Mouse (Mus musculus) limb, embryonic 15.5 days (tissue): ENCODE results near the gene Junb. TPM values are rescaled to one million over a fixed set of nuclear protein-coding genes. Genes with fewer than 3 reads are reported as not detected.
A peak's percentile ranks its signal among the peaks of the same experiment; 100 is the strongest.

ENCODE experiments used
- ATAC-seq: fragments of 200-750 bp; cut with Nextera tagmentation; 2 replicates; pipeline ENCODE4 v1.8.0; 2017; ENCODE audit warnings: low read depth, moderate TSS enrichment; ENCODE audit not compliant: insufficient number of reproducible peaks, low FRiP score, low TSS enrichment
- H3K27ac ChIP-seq: fragments of 300-500 bp; sonication (generic); 2 replicates; pipeline ENCODE4 v1.5.1; 2015; ENCODE audit warnings: moderate library complexity, mild to moderate bottlenecking, inconsistent platforms
- H3K27me3 ChIP-seq: fragments of 300-500 bp; sonication (generic); 2 replicates; pipeline ENCODE4 v1.6.1; 2015; ENCODE audit warnings: inconsistent platforms
- H3K36me3 ChIP-seq: fragments of 300-500 bp; sonication (generic); 2 replicates; pipeline ENCODE4 v1.6.1; 2015; ENCODE audit warnings: inconsistent platforms
- H3K4me1 ChIP-seq: fragments of 300-500 bp; sonication (generic); 2 replicates; pipeline ENCODE4 v1.6.1; 2015; ENCODE audit warnings: inconsistent platforms
- H3K4me2 ChIP-seq: fragments of 300-500 bp; sonication (generic); 2 replicates; pipeline ENCODE4 v1.6.1; 2015; ENCODE audit warnings: mild to moderate bottlenecking, inconsistent platforms
- H3K4me3 ChIP-seq: fragments of 300-500 bp; sonication (generic); 2 replicates; pipeline ENCODE4 v1.5.1; 2015; ENCODE audit warnings: mild to moderate bottlenecking, inconsistent platforms
- H3K9ac ChIP-seq: fragments of 300-500 bp; sonication (generic); 2 replicates; pipeline ENCODE4 v1.6.1; 2015; ENCODE audit warnings: inconsistent platforms
- H3K9me3 ChIP-seq: fragments of 300-500 bp; sonication (generic); 2 replicates; pipeline ENCODE4 v1.6.1; 2016; ENCODE audit warnings: inconsistent platforms
- WGBS: fragments of 180-500 bp; shearing (Covaris S2); methylation state at CpG from one replicate; pipeline ENCODE4 v1.1.7; 2015; 5-methylcytosine and 5-hydroxymethylcytosine counted together
- polyA plus RNA-seq: library from polyadenylated mRNA; unstranded; fragments of >200 nt; fragmentation: Nextera tagmentation; extraction: Ambion mirVana; gene quantifications from 2 replicates; pipeline ENCODE4 v1.2.1, GENCODE M21; 2015

The Junb gene
- 30.4 and 42.5 TPM in 2 replicates for polyA plus RNA-seq

DNA sequence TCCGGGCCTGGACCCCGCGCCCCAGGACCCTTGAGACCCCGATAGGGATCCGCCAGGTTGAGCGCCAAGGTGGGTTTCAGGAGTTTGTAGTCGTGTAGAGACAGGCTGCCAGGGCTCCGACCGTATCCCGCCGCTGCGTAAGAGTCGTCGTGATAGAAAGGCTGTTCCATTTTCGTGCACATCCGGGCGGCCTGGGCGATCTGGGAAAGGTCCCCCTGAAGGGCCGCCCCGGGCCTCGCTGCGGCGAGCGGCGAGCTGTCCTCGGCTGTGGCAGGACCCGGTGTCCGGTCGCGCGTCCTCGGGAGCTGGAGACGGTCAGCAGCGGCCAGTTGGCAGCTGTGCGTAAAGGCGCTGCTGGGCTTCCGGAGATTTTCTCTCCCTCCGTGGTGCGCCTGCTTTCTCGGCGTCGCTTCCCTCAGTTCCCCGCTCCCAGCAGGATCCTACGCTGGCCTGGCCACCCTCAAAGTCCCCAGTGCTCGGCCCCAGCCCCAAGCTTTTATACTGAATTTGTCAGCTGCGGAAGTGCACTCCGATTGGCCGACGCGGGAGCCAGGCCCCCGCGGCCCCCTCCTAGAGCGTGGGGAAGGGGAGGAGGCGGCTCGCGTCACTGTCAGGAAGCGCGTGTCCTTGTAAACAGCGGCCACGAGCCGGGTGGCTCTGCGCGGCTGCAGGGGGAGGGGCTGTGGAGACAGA lies at the start of gene Junb:
Gene Junb (minus strand): TSS at position 471 of the 693 bp plus-strand sequence.
- under 1% methylated on average over 63 of the region's 63 CpGs for WGBS
- ATAC-seq: peak; percentile 60

DNA sequence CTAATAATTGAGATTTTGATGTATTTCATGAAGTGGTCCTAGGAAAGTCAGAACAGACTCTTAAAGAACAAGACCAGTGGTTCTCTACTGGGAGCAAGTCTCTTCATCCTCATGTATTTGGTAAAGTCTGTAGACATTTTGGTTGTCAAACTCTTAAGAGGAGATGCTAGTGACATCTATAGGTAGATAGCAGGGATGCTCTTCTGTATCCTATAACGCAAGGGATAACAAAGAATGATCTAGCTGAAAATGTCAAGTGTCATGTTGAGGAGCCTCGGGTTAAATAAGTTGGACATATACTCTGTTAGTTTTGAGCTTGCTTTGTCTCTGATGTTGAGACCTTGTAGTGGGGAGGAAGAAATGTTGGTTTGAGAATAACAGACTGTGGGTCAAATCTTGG lies 49.4 kb upstream of the Junb start:
- 27% methylated on average over 2 of the region's 2 CpGs for WGBS
- H3K36me3 ChIP-seq: peaks cover 50% of the 10 kb centered on the region
- H3K27me3 ChIP-seq: no peaks in the 10 kb centered on the region
- H3K27ac ChIP-seq: peak overlapping the region; percentile 92; the same call in 1 of the 2 replicates
- H3K9me3 ChIP-seq: no peaks in the 10 kb centered on the region
- H3K4me3 ChIP-seq: peak overlapping the region; percentile 84
- peak overlapping the region; percentile 88 for H3K4me2 ChIP-seq
- peaks cover 38% of the 10 kb centered on the region for H3K4me1 ChIP-seq
- H3K9ac ChIP-seq: peak overlapping the region; percentile 97; the same call in 1 of the 2 replicates
- ATAC-seq: no peak

More for the DNA sequence above, at the start of gene Junb:
- Histone ChIP-seq H3K4me1 (peaks cover 65% of the 10 kb centered on the region), H3K9me3 (no peaks in the 10 kb centered on the region), H3K4me2 (peak within 1 kb of the TSS; percentile 96), H3K9ac (peak within 1 kb of the TSS; percentile 54), H3K27me3 (peaks cover 15% of the 10 kb centered on the region), H3K36me3 (peaks cover 17% of the 10 kb centered on the region), H3K4me3 (peak within 1 kb of the TSS; percentile 55), H3K27ac (peak within 1 kb of the TSS; percentile 80)

DNA sequence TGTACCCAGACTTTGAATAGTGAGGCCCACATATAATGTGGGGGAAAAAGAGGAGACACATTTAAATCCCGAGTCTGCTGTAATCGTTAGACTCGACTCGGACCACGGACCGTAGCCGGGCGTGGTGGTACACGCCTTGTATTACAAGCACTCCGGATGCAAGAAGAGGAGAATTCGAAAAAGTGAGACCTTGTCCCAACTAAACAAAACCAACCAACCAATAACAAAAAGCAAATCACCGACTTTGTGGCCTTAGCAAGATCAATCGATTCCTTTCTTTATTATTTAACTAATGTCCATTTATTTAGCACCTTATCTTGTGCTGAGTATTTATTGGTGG lies 49.0 kb upstream of the Junb start:
- Histone ChIP-seq H3K4me2 (peak overlapping the region; percentile 88), H3K4me1 (peaks cover 38% of the 10 kb centered on the region), H3K27ac (peak overlapping the region; percentile 92), H3K4me3 (peak overlapping the region; percentile 84), H3K36me3 (peaks cover 50% of the 10 kb centered on the region), H3K9me3 (no peaks in the 10 kb centered on the region), H3K9ac (peak overlapping the region; percentile 97), H3K27me3 (no peaks in the 10 kb centered on the region)
- 1% methylated on average over 13 of the region's 13 CpGs for WGBS
- ATAC-seq: no peak

DNA sequence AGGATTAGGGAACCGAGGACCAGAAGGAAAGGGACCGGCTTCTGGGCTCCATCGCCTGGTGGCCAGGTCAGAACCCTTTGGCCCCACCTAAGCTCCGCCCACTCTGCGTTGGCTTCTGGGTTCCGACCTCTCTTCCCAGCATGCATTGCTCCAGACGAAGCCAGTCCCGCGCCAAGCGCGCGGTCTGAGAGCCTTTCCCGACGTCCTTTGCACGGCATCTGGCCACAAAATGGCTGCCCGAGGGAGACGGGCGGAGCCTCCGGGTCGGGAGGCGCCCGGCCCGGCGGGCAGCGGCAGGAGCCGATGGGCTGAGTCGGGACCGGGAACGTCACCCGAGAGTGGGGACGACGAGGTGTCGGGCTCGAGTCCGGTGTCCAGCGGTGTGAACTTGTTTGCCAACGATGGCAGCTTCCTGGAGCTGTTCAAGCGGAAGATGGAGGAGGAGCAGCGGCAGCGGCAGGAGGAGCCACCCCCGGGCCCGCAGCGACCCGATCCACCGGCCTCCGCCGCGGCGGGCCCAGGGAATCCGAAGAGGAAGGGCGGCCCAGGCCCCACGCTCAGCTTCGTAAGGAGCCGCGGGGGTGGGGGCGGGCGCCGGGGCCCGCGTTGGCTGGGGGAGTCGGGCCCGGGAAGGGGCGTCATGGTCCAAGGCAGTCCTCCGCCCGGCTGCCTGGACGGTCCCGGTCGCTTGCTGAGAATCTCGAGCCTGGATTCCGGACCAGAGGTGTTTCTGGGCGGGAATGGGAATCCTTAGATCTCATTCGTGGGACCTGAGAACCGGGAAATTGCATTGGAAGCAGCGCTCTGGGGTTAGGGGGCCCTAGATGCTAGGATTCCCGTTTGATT lies 48.4 kb upstream of the Junb start, which contains the start of gene Trir:
Gene Trir (plus strand): TSS at position 154 of the 846 bp plus-strand sequence.
- Histone ChIP-seq H3K9ac (peak within 1 kb of the TSS; percentile 97), H3K27me3 (no peaks in the 10 kb centered on the region), H3K27ac (peak within 1 kb of the TSS; percentile 92), H3K4me3 (peak within 1 kb of the TSS; percentile 84), H3K4me1 (peaks cover 38% of the 10 kb centered on the region), H3K36me3 (peaks cover 50% of the 10 kb centered on the region), H3K4me2 (peak within 1 kb of the TSS; percentile 88), H3K9me3 (no peaks in the 10 kb centered on the region)
- ATAC-seq: peak; percentile 79
- under 1% methylated on average over 62 of the region's 75 CpGs for WGBS

DNA sequence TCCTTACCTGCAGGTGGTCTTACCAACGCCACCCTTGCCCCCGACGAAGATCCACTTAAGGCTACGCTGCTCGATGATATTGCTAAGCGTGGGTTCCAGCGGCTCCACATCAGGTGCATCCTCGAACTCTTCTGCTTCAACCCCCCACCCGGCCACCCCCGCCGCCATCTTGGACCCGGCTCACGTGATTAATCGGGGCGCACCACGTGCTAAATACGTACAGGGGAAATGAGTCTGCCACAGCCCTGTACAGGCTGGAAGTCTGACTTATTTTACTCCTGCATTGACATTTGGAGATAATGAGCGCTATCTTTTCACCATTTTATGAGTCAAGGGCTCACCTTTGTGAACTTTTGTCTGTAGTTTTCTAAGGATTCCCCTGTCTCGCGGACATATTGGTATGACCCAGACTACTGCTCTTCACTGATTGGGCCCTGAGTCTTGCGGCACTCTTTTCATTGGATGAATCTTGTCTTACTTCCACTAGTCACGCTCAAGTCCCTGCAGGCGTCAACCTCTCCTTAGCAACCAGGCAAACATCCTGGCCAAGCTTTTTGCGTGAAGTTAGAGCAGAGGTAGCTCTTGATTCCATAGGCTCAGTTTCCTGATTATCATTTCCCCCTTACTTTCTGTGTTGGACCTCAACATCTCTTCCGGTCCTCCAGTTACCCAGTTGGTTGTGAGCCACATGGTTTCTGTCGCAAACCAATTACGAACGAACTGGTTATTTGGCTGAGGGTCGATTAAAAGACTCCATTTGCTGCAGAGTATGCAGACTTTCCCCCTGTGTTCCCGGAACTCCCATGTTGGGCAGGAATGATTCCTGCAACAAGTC lies 46.8 kb upstream of the Junb start, which contains the start of gene Asna1:
Gene Asna1 (minus strand): TSS at position 184 of the 835 bp plus-strand sequence.
- Histone ChIP-seq H3K9me3 (no peaks in the 10 kb centered on the region), H3K4me1 (peaks cover 38% of the 10 kb centered on the region), H3K27me3 (no peaks in the 10 kb centered on the region), H3K27ac (peak within 1 kb of the TSS; percentile 92), H3K4me3 (peak within 1 kb of the TSS; percentile 84), H3K36me3 (peaks cover 51% of the 10 kb centered on the region), H3K9ac (peak within 1 kb of the TSS; percentile 71), H3K4me2 (peak within 1 kb of the TSS; percentile 88)
- WGBS: 4% methylated on average over 30 of the region's 30 CpGs
- ATAC-seq: peak; percentile 87

DNA sequence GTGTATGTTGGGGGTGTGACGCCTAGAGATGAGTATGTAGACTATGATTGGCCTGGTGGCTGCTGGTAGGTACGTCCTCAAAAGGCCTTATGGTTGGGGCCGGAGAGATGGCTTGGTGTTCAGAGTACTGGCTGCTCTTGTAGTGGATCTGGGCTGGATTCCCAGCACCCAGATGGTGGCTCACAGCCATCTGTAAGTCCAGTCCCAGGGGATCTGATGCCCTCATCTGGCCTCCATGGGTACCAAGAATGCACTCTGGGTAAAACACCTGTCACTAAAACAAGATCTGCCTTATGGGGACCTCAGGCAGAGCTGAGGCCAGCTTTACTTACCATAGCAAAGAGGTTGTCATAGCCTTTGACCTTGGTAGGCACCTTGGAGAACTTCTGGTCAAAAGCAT lies 45.3 kb upstream of the Junb start:
- Histone ChIP-seq H3K4me2 (peak overlapping the region; percentile 88), H3K9ac (no peak overlapping the region), H3K36me3 (peaks cover 51% of the 10 kb centered on the region), H3K4me3 (peak overlapping the region; percentile 84), H3K4me1 (peaks cover 32% of the 10 kb centered on the region), H3K27me3 (no peaks in the 10 kb centered on the region), H3K9me3 (no peaks in the 10 kb centered on the region), H3K27ac (no peak overlapping the region)
- 89% methylated on average over 3 of the region's 3 CpGs for WGBS
- ATAC-seq: no peak

DNA sequence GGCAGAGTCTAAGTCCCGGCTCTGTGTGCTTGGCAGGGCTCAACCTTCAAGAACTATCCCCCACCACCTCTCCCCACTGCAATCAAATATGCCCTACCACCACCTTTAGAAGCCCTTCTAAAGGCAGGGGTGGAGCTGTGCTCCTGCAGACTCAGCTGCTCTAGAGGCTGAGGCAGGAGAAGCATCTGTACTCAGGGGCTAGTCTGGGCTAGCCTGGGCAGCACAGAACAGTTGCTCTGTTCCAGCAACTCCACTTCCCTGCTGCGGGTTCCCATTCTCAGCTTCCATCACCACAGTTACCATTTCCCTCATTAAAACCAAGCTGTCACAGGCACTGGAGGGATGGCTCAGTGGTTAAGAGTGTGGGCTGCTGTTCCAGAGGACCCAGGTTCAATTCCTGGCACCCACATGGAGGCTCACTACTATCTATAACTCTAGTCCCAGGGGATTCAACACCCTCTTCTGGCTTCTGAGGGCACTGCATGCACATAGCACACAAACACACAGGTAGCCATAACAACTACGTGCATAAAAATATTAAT lies 43.1 kb upstream of the Junb start:
- Histone ChIP-seq H3K36me3 (peaks cover 64% of the 10 kb centered on the region), H3K4me3 (no peak overlapping the region), H3K27me3 (no peaks in the 10 kb centered on the region), H3K9me3 (no peaks in the 10 kb centered on the region), H3K9ac (no peak overlapping the region), H3K27ac (no peak overlapping the region), H3K4me1 (peaks cover 22% of the 10 kb centered on the region), H3K4me2 (no peak overlapping the region)
- ATAC-seq: no peak
- 93% methylated on average over 3 of the region's 3 CpGs for WGBS

DNA sequence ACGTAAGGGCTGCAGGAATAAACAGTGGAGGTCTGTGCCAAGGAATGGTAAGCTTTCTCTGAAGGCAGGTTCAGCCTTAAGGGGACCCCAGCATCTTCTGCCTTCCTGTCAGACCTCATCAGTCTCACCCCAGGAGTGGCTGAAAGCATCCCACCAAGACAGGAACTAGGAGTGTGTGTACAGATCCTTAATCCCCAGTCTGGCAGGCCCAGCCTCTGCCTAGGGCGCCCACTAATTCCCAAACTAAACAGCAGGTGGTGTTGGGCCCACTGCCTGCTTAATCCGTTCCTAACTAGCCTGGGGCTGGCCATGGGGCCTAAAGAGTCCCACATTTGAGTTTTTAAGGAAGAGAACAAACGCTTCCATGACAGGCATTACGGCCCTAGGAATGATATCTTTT lies 38.7 kb upstream of the Junb start:
- H3K4me2 ChIP-seq: no peak overlapping the region
- H3K9ac ChIP-seq: no peak overlapping the region
- H3K27me3 ChIP-seq: peaks cover 25% of the 10 kb centered on the region
- 38% methylated on average over 5 of the region's 5 CpGs for WGBS
- H3K9me3 ChIP-seq: no peaks in the 10 kb centered on the region
- no peak overlapping the region for H3K27ac ChIP-seq
- H3K4me1 ChIP-seq: peaks cover 5% of the 10 kb centered on the region
- no peak for ATAC-seq
- no peak overlapping the region for H3K4me3 ChIP-seq
- H3K36me3 ChIP-seq: peaks cover 45% of the 10 kb centered on the region

DNA sequence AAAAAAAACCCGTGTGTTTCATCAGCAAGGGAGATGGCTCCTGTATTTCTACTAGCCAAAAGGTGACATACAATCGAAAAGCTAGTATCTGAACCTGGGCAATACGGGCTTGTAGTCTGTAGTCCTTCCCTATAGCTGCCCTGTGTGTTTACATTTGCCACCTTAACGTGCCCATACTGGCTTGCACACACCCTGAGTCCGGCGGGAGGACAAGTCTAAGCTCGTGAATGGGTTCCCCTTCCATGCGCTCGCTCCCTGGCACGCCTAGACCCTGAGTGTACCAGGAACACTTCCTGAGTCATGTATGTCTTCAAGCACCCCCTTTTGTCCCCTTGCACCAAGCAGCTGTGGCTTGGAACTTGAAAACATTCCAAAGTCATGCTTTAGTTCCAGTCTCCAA lies 38.2 kb upstream of the Junb start:
- no peak for ATAC-seq
- H3K9ac ChIP-seq: no peak overlapping the region
- H3K4me2 ChIP-seq: no peak overlapping the region
- H3K4me3 ChIP-seq: no peak overlapping the region
- no peaks in the 10 kb centered on the region for H3K9me3 ChIP-seq
- H3K27me3 ChIP-seq: peaks cover 27% of the 10 kb centered on the region
- H3K4me1 ChIP-seq: peaks cover 5% of the 10 kb centered on the region
- H3K36me3 ChIP-seq: peaks cover 40% of the 10 kb centered on the region
- 67% methylated on average over 10 of the region's 10 CpGs for WGBS
- H3K27ac ChIP-seq: no peak overlapping the region

DNA sequence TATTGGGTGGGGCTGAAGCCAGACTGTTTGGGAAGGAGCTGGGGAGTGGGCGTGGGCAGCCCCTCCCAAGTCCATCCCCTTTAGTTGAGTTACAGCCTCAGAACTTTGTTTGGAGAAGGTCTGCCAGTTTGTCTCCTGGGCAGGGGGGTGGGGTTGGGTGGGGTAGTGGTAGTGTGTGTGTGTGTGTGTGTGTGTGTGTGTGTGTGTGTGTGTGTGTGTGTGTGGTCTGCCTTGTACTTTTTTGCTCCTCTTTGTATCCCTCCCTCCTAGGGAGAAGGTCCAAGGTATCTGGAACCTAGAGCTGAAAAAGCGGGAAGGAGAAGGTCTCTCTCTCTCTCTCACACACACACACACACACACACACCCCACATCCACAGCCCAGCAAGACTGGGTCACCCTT lies 35.9 kb upstream of the Junb start, which contains the start of gene Best2:
Gene Best2 (minus strand): TSS at position 101 of the 400 bp plus-strand sequence.
- Histone ChIP-seq H3K27me3 (peaks cover 43% of the 10 kb centered on the region), H3K27ac (no peak within 1 kb of the TSS)

DNA sequence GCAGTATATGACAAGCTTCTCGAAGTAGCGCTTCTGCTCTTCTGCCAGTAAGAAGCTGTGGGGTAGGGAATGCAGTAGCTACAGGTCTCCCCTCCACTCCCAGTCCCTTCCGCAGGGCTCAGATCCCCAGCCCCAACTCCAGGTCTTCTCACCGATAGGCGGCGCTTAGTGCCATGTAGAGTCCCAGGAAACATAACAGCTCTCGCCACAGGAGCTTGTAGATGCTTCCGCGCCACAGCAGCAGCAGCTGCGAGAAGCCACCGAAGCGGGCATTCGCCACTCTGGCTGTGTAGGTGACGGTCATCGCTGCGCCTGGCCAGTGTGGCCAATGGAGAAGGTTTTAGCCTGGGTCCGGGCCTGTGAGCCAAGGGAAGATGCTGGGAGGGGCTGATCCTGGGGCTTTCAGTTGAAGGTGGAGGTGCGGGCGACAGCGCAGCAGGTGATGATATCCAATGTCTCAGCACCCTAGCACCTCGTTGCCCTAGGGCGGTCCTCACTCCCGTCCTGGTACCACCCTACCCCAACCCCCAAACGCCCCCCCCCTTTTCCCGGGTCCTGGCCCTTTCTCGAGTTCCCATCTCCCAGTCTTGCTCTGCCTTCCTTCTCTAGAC lies 34.8 kb upstream of the Junb start:
- Histone ChIP-seq H3K9me3 (no peaks in the 10 kb centered on the region), H3K27me3 (peaks cover 54% of the 10 kb centered on the region), H3K9ac (no peak overlapping the region), H3K4me1 (peaks cover 5% of the 10 kb centered on the region), H3K36me3 (peaks cover 8% of the 10 kb centered on the region), H3K4me3 (peak overlapping the region; percentile 30), H3K4me2 (peak overlapping the region; percentile 54), H3K27ac (no peak overlapping the region)
- WGBS: 4% methylated on average over 26 of the region's 26 CpGs
- peak; percentile 41; the same call in 1 of the 2 replicates for ATAC-seq

More for the DNA sequence above, 35.9 kb upstream of the Junb start, which contains the start of gene Best2:
- no peak within 1 kb of the TSS for H3K9ac ChIP-seq
- peak within 1 kb of the TSS; percentile 30 for H3K4me3 ChIP-seq
- peaks cover 5% of the 10 kb centered on the region for H3K4me1 ChIP-seq
- 68% methylated on average over 2 of the region's 2 CpGs for whole genome bisulfite sequencing
- no peak for ATAC-seq
- peaks cover 19% of the 10 kb centered on the region for H3K36me3 ChIP-seq
- H3K9me3 ChIP-seq: no peaks in the 10 kb centered on the region
- H3K4me2 ChIP-seq: peak within 1 kb of the TSS; percentile 54
